Mouse (Mus musculus) kidney, postnatal 25 days (tissue): ENCODE data around the gene Rph3al.
A peak's percentile ranks its signal among the peaks of the same experiment; 100 is the strongest.

Experiments
- DNase-seq, 2 experiments: peaks; one replicate each; pipeline ENCODE4 v3.0.0; 2021; ENCODE audit warnings: mixed read lengths in 2 of 2

Rph3al gene

GRCm38 (mm10) chr11:75801771-75802550 is 136.3 kb downstream of the Rph3al start:
- DNase-seq, result no peak

GRCm38 (mm10) chr11:75801369-75801768 is 136.9 kb downstream of the Rph3al start:
- no peak for DNase-seq

GRCm38 (mm10) chr11:75796536-75797246 is 141.5 kb downstream of the Rph3al start:
- DNase-seq, result no peak

- DNase-seq, result peak in 1 of 2 experiments; percentile 11
Measured at GRCm38 (mm10) chr11:75796029-75796445, 142.2 kb downstream of the Rph3al start, which contains the start of gene Doc2b. Doc2b (minus strand) TSS chr11:75796049.

GRCm38 (mm10) chr11:75795321-75795636 is 142.9 kb downstream of the Rph3al start:
- DNase-seq, result no peak

GRCm38 (mm10) chr11:75794602-75795320 is 143.5 kb downstream of the Rph3al start:
- no peak for DNase-seq

GRCm38 (mm10) chr11:75793351-75793750 is 144.9 kb downstream of the Rph3al start:
- no peak for DNase-seq

GRCm38 (mm10) chr11:75792535-75792934 is 145.7 kb downstream of the Rph3al start:
- DNase-seq, result no peak

GRCm38 (mm10) chr11:75785897-75786296 is 152.3 kb downstream of the Rph3al start:
- peak; percentile 49 to 73 for DNase-seq

GRCm38 (mm10) chr11:75783799-75784198 is 154.4 kb downstream of the Rph3al start:
- DNase-seq, result no peak

GRCm38 (mm10) chr11:75781919-75782318 is 156.3 kb downstream of the Rph3al start:
- peak; percentile 83 to 85 for DNase-seq
